Mouse (Mus musculus): ENCODE results near the gene Pglyrp1.

Pglyrp1 gene

DNA sequence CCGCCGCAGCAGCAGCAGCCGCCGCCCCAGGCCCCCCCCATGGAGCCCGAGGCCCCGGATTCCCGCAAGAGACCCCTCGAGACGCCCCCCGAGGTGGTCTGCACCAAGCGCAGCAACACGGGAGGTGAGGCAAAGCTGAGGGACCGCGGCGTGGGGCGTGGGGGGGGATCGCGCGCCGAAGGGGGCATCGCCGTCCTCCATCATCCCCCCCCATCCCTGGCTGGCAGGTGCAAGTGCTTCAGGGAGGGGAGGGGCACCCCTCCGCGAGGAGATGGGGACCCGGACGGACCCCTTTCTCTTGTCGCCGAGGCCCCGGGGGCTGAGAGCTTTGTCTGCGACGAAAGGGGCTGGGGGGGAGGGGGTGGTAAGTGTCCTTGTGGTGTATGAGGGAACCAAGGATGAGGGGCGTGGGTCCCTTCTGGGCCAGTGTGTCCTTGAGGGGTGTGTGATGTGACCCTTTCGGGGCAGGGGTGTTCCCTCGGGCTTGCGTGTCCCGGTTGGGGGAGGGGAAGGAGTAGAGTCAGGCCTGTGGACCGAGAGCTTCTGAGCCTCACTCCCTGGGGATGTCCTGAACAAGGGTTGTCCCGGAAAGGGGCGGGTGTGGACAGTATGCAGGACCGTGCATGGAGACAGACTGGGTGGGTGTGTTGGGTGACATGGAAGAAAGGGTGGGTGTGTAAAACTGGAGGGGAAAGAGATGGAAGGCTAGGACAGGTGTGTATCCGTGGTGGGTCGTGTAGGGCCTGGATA is 55.1 kb downstream of the Pglyrp1 start:
- no peak for DNase-seq (ENCODE audit: low read depth, low spot score)

DNA sequence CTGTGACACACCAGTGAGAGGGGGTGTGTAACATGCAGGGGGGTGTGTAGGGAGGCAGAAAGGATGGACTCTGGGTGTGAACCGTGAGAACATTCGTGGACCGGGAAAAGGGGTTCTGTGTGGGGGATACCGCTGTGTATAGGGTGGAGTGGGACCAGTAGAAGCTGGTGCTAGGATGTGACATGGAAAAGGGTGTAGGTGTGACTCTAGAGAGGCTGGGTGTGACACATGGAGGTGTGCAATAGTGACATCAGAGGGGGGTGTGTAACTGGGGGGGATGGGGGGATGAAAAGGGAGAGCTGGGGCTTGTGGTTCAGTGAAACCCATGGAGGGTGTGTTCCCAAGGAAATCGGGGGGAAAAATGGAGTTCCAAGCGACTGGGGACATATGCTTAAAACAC is 55.8 kb downstream of the Pglyrp1 start:
- DNase-seq (ENCODE audit: low read depth, low spot score) = no peak

DNA sequence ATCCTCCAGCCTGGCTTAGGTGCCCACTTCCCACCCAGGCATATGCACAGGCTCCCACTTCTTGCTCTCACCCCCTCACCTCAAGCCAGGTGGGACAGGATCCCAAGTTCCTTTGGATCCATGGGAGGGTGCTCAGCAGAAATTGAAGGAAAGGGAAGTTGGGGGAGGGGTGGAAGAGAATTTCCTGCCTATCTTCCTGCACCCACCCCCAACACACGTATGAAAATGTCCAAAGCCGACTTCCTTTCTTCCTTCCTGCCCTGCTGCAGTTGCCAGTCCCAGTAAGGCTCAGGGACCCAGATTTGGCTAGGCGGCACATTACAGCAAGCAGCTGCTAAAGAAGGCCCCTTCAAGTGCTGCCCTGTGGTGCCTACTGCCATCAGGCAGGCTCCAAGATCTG is 56.6 kb downstream of the Pglyrp1 start:
- no peak for DNase-seq (ENCODE audit: low read depth, low spot score)

Measured in 3T3-L1 (cell line).